Mouse (Mus musculus) bone marrow, adult 2 months (tissue): Measurements from ENCODE around the gene Luc7l2.
A peak's percentile ranks its signal among the peaks of the same experiment; 100 is the strongest.

Source experiments
- CTCF ChIP-seq: fragments of 200-500 bp; IDR thresholded peaks from 2 replicates; pipeline ENCODE4 v1.5.1; 2011; ENCODE audit warnings: low read length, control low read depth; ENCODE audit not compliant: control insufficient read depth, insufficient read depth
- POLR2A ChIP-seq: fragments of 200-500 bp; IDR thresholded peaks from 2 replicates; pipeline ENCODE4 v1.6.1; 2011; ENCODE audit warnings: low read depth, mild to moderate bottlenecking, control low read depth, low read length, borderline replicate concordance; ENCODE audit not compliant: control insufficient read depth

GRCm38 (mm10) chr6:38533428-38534405, 17.4 kb upstream of the Luc7l2 start, which contains the start of gene Fmc1:
- TF ChIP-seq POLR2A (peak; percentile 85), CTCF (no peak)
